Mouse (Mus musculus) neural tube, embryonic 13.5 days (tissue): ENCODE measurements around the gene Gpx4. TPM values are rescaled to one million over a fixed set of nuclear protein-coding genes. Genes with fewer than 3 reads are reported as not detected.

ENCODE experiments used
- ATAC-seq: fragments of 200-750 bp; cut with Nextera tagmentation; 2 replicates; pipeline ENCODE4 v1.8.0; 2017; ENCODE audit warnings: low read depth, mild to moderate bottlenecking, moderate TSS enrichment, moderate library complexity
- H3K27ac ChIP-seq: fragments of 300-500 bp; sonication (generic); replicated peaks from 2 replicates; pipeline ENCODE4 v1.5.1; 2015; ENCODE audit warnings: moderate library complexity, mild to moderate bottlenecking, inconsistent platforms
- H3K27me3 ChIP-seq: fragments of 300-500 bp; sonication (generic); 2 replicates; pipeline ENCODE4 v1.6.1; 2015; ENCODE audit warnings: mild to moderate bottlenecking, inconsistent platforms
- H3K36me3 ChIP-seq: fragments of 300-500 bp; sonication (generic); 2 replicates; pipeline ENCODE4 v1.6.1; 2015; ENCODE audit warnings: mild to moderate bottlenecking, inconsistent platforms
- H3K4me1 ChIP-seq: fragments of 300-500 bp; sonication (generic); replicated peaks from 2 replicates; pipeline ENCODE4 v1.6.1; 2015; ENCODE audit warnings: inconsistent platforms
- H3K4me2 ChIP-seq: fragments of 300-500 bp; sonication (generic); 2 replicates; pipeline ENCODE4 v1.6.1; 2015; ENCODE audit warnings: inconsistent platforms, mild to moderate bottlenecking, moderate library complexity
- H3K4me3 ChIP-seq: fragments of 300-500 bp; sonication (generic); 2 replicates; pipeline ENCODE4 v1.5.1; 2015; ENCODE audit warnings: mild to moderate bottlenecking, inconsistent platforms
- H3K9ac ChIP-seq: fragments of 300-500 bp; sonication (generic); 2 replicates; pipeline ENCODE4 v1.6.1; 2015; ENCODE audit warnings: moderate library complexity, mild to moderate bottlenecking, inconsistent platforms
- H3K9me3 ChIP-seq: fragments of 300-500 bp; sonication (generic); 2 replicates; pipeline ENCODE4 v1.6.1; 2016; ENCODE audit warnings: inconsistent platforms
- WGBS: fragments of 180-500 bp; shearing (Covaris S2); methylation state at CpG from one replicate; pipeline ENCODE4 v1.1.7; 2015; 5-methylcytosine and 5-hydroxymethylcytosine counted together
- polyA plus RNA-seq: library from polyadenylated mRNA; unstranded; fragments of >200 nt; fragmentation: Nextera tagmentation; extraction: Ambion mirVana; gene quantifications from 2 replicates; pipeline ENCODE4 v1.2.1, GENCODE M21; 2015

Gene Gpx4
- polyA plus RNA-seq, 1 experiment from 2014 or later: 556 TPM

DNA sequence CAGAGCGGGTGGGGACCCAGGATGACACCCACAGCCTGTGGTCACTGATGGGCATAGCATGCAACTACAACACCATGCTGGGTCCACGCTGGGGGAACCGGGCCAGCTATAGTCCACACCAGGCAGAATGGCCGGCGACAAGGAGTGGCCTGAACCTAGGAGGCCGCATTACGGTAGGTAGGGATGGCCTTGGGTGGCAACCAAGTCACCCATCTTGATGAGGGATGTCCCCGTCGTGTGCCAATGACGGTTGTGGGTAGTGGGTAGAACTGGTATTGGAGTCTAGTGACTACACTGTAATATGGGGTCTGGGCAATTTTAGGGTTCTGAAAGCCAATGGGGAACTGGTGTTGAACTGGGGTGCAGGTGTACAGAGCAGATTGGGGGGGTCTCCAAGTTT lies 30.0 kb upstream of the Gpx4 start:
- peaks cover 9% of the 10 kb centered on the region; the same call in 1 of the 2 replicates for H3K4me1 ChIP-seq

DNA sequence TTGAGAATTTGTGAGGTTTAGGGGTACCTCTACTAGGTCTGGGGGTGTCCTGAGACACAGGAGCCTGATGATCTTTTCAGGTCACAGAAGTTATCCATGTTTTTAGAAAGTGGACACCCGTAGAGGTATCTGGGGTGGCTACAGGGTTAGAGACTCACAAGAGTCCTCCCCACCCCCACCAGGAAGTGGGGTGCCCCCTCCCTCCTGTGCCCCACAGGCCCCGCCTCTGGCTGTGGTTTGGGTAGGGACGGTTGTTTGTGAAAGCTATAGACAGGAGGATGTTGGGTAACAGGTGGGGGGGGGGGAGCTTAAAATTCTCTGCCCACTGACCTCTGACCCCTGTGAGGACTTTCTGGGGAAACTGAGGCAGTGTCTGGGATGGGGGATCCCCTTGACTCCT lies 29.6 kb upstream of the Gpx4 start:
- peaks cover 9% of the 10 kb centered on the region; the same call in 1 of the 2 replicates for H3K4me1 ChIP-seq
- H3K4me2 ChIP-seq: no peak overlapping the region
- H3K27me3 ChIP-seq: peaks cover 78% of the 10 kb centered on the region
- ATAC-seq: no peak
- no peaks in the 10 kb centered on the region for H3K9me3 ChIP-seq
- no peak overlapping the region for H3K4me3 ChIP-seq
- no peak overlapping the region for H3K9ac ChIP-seq
- WGBS: 65% methylated on average over 3 of the region's 3 CpGs
- H3K36me3 ChIP-seq: peaks cover 21% of the 10 kb centered on the region; the same call in 1 of the 2 replicates
- H3K27ac ChIP-seq: no peak overlapping the region

More for the DNA sequence above, 30.0 kb upstream of the Gpx4 start:
- no peak for ATAC-seq
- Histone ChIP-seq H3K27me3 (peaks cover 83% of the 10 kb centered on the region), H3K36me3 (peaks cover 26% of the 10 kb centered on the region), H3K27ac (no peak overlapping the region), H3K4me2 (no peak overlapping the region), H3K4me3 (no peak overlapping the region), H3K9me3 (no peaks in the 10 kb centered on the region), H3K9ac (no peak overlapping the region)
- 89% methylated on average over 10 of the region's 10 CpGs for WGBS

DNA sequence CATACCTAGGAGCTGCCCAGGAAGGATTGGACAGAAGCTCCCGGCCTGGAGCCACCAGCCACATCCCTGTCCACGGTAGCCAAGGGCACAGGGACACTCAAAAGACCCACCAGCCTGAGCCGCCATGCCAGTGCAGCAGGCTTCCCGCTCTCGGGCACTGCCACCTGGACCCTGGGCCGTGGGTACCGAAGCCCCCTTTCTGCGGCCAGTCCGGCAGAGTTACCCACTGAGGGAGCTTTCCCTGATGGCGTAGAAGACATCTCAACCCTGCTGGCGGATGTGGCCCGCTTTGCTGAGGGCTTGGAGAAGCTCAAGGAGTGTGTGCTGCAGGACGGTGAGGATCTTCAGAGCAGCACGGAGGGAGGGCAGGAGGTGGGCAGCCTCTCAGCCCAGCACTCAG lies 29.2 kb upstream of the Gpx4 start:
- H3K4me2 ChIP-seq: no peak overlapping the region
- H3K4me3 ChIP-seq: no peak overlapping the region

DNA sequence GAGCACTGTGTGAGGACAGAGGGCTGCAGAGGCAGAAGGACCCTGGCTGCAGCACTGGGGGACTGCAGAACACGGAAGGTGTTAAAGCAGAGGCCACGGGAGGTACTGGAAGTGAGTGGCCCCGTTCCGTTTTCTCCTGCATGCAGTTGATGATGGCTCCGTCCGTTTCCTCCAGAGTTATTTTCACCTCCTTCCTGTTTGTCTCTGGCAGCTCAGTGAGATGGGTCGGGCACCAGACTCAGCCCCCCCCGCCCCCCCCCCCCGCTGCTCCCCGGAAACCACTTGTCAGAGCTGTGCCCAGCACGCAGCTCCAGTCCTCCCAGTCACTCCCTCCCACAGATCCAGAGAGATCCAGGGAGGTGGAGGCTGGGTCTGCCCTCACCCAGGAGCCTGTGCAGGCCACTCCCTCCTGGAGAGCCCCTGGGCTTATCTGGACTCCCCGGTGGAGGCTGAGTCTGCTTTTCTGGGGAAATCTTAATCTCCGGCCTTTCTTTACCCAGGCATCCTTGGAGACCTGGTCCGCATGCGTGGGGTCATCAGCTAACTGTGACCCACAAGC lies 28.1 kb upstream of the Gpx4 start:
- Histone ChIP-seq H3K4me1 (peaks cover 9% of the 10 kb centered on the region; the same call in 1 of the 2 replicates), H3K36me3 (0 out of 2 replicates have a peak, but pooled peaks cover 8% of the 10 kb centered on the region), H3K9ac (no peak overlapping the region), H3K4me2 (peak overlapping the region; percentile 21; the same call in 1 of the 2 replicates), H3K4me3 (no peak overlapping the region), H3K27me3 (peaks cover 64% of the 10 kb centered on the region), H3K9me3 (no peaks in the 10 kb centered on the region), H3K27ac (no peak overlapping the region)
- 5% methylated on average over 15 of the region's 15 CpGs for WGBS
- no peak for ATAC-seq

More for the DNA sequence above, 29.2 kb upstream of the Gpx4 start:
- ATAC-seq: no peak
- peaks cover 74% of the 10 kb centered on the region for H3K27me3 ChIP-seq
- no peak overlapping the region for H3K27ac ChIP-seq
- peaks cover 9% of the 10 kb centered on the region; the same call in 1 of the 2 replicates for H3K4me1 ChIP-seq
- no peak overlapping the region for H3K9ac ChIP-seq
- H3K36me3 ChIP-seq: peaks cover 17% of the 10 kb centered on the region; the same call in 1 of the 2 replicates
- no peaks in the 10 kb centered on the region for H3K9me3 ChIP-seq
- WGBS: 82% methylated on average over 14 of the region's 14 CpGs

DNA sequence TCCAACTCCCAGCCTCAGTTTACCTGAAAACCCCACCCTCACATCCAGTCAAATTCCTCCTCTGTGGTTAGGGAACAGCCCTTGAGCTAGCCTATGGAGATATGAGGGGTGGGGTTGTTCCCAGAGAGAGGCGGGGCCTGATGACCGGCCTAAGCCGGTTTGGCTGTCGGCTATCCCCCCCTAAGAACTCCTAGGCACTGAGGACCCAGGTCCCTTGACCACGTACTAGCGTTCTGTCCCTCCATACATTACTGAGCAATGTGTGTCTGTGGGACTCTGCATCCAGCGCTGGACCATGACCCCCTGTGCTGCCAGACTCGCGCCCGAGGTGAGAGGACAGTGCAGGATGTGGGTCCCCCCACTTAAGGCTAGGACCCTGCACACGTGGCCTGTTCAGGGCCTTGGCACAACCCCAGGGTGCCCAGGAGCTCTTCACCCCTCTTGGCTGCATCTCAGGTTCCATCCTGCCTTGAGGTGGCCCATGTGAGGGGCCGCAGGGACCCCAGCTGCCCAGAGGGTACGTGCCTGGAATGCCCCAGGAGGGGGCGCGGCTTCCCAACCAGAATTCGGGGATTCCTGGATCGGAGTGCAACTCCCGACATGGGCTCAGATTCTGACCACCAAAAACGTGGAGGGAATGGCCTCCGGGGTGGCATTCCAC lies 27.4 kb upstream of the Gpx4 start:
- peak overlapping the region; percentile 37 for H3K4me2 ChIP-seq
- ATAC-seq: no peak; the same call in 1 of the 2 replicates
- H3K36me3 ChIP-seq: 0 out of 2 replicates have a peak, but pooled peaks cover 8% of the 10 kb centered on the region
- no peak overlapping the region for H3K27ac ChIP-seq
- H3K9ac ChIP-seq: 0 out of 2 replicates have a peak overlapping the region, but pooled peaks have one; percentile 17
- 7% methylated on average over 20 of the region's 20 CpGs for WGBS
- peaks cover 9% of the 10 kb centered on the region; the same call in 1 of the 2 replicates for H3K4me1 ChIP-seq
- H3K9me3 ChIP-seq: no peaks in the 10 kb centered on the region
- H3K4me3 ChIP-seq: 0 out of 2 replicates have a peak overlapping the region, but pooled peaks have one; percentile 8
- peaks cover 56% of the 10 kb centered on the region for H3K27me3 ChIP-seq

DNA sequence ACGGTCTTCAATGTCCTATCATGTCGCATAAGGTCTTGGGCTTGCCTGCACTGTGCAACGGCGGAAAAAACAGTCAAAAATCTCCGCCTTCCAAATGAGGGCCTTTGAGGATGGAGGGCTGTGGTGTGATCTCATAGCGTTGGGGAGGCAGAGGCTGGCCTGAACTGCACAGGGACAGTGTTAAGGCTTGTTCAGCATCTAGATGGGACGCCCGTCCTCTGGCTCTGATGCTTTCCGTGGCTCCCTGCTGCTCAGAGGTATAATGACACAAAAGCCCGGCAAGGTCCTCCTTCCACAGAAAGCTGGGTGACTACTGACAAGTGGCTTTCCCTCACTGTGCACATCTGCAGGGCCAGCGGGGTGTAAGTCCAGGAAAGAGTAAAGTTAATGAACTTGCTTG lies 26.8 kb upstream of the Gpx4 start:
- Histone ChIP-seq H3K27me3 (peaks cover 50% of the 10 kb centered on the region), H3K27ac (no peak overlapping the region), H3K36me3 (0 out of 2 replicates have a peak, but pooled peaks cover 3% of the 10 kb centered on the region), H3K9ac (0 out of 2 replicates have a peak overlapping the region, but pooled peaks have one; percentile 17), H3K9me3 (no peaks in the 10 kb centered on the region), H3K4me2 (peak overlapping the region; percentile 37), H3K4me3 (0 out of 2 replicates have a peak overlapping the region, but pooled peaks have one; percentile 8), H3K4me1 (peaks cover 9% of the 10 kb centered on the region; the same call in 1 of the 2 replicates)
- WGBS: 30% methylated on average over 11 of the region's 11 CpGs
- ATAC-seq: no peak

DNA sequence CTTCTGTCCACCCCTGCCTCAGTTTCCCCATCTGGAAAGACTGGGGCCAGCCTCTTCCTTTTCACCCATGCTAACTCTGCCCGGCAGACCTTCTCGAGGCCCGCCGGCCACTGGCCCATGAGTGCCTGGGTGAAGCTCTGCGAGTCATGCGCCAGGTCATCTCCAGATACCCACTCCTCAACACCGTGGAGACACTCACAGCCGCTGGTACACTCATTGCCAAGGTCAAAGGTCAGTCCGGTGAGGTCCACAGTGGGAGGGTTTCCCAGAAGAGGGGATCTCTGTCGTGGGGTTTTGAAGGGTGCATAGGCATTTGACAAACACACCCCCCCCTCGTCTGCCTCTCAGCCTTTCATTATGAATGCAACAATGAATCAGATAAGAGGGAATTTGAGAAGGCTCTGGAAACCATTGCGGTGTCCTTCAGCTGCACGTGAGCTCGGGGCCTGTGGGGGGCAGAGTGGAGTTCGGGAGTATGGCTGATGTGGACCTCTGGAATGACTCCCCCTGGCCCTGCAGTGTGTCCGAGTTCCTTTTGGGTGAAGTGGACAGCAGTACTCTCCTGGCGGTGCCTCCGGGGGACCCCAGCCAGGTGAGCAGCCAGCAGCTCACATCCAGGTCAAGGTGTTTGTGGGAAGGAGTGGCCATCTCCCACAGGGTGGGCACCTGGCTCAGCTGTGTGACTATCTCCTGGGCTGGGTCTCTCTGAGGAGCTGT lies 26.2 kb upstream of the Gpx4 start:
- no peak for ATAC-seq
- H3K36me3 ChIP-seq: no peaks in the 10 kb centered on the region
- H3K27ac ChIP-seq: no peak overlapping the region
- H3K4me1 ChIP-seq: peaks cover 9% of the 10 kb centered on the region; the same call in 1 of the 2 replicates
- no peak overlapping the region for H3K4me2 ChIP-seq
- 84% methylated on average over 18 of the region's 18 CpGs for WGBS
- no peak overlapping the region for H3K9ac ChIP-seq
- H3K27me3 ChIP-seq: peaks cover 44% of the 10 kb centered on the region
- no peaks in the 10 kb centered on the region for H3K9me3 ChIP-seq
- no peak overlapping the region for H3K4me3 ChIP-seq

DNA sequence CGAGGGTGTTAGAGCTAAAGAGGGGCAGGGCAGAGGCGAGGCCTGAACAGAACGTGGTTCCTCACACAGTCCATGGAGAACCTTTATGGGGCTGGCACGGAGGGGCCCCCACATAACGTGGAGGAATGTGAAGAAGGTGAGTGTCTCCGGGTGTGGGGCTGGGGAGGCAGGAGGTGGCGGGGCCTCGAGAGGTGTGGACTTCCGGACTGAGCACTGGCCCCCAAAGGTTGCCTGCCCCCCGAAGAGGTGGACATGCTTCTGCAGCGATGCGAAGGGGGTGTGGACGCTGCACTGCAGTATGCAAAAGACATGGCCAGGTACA lies 25.7 kb upstream of the Gpx4 start:
- H3K4me3 ChIP-seq: no peak overlapping the region
- 90% methylated on average over 13 of the region's 13 CpGs for WGBS
- H3K4me1 ChIP-seq: peaks cover 9% of the 10 kb centered on the region; the same call in 1 of the 2 replicates
- no peak overlapping the region for H3K27ac ChIP-seq
- no peak for ATAC-seq
- H3K9me3 ChIP-seq: no peaks in the 10 kb centered on the region
- H3K27me3 ChIP-seq: peaks cover 39% of the 10 kb centered on the region
- no peak overlapping the region for H3K4me2 ChIP-seq
- H3K9ac ChIP-seq: no peak overlapping the region
- no peaks in the 10 kb centered on the region for H3K36me3 ChIP-seq

DNA sequence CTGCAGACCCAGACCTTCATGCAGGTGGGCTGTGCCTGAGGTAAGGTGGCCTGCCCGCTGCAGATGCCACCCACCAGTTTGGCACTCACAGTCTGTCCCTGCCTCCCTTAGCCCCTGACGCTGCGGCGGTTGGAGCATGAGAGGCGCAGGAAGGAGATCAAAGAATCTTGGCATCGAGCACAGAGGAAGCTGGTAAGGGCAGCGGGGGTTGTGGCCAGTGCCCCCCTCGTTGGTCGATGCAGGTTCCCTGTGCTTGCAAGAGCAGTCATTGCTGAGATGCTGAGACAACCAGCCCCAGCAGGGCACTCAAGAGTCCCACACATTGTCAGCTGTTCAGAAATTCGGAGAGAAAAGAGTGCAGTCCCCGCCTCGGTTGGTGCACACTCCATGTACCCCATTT lies 24.8 kb upstream of the Gpx4 start:
- Histone ChIP-seq H3K4me2 (no peak overlapping the region), H3K4me3 (no peak overlapping the region), H3K9me3 (no peaks in the 10 kb centered on the region), H3K27ac (no peak overlapping the region), H3K4me1 (peaks cover 9% of the 10 kb centered on the region; the same call in 1 of the 2 replicates), H3K27me3 (peaks cover 31% of the 10 kb centered on the region), H3K36me3 (no peaks in the 10 kb centered on the region), H3K9ac (no peak overlapping the region)
- WGBS: 94% methylated on average over 12 of the region's 12 CpGs
- no peak for ATAC-seq

DNA sequence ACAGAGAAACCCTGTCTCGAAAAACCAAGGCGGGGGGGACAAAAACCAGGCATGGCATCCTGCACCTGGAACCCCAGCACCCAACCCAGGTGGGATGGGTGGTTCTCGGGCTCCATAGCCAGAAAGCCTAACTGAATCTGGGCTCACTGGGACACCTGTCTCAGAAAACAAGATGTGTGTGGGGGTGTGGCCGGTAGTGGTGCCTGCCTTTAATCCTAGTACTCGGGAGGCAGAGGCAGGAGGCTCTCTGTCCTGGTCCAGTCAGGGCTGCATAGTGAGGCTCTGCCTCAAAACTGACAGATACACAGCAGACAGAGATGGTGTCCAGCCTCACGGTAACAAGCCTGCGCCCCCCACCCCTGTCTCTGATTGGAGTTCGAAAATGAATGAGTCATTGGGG lies 24.2 kb upstream of the Gpx4 start:
- WGBS: 92% methylated on average over 8 of the region's 8 CpGs
- no peak for ATAC-seq
- H3K9ac ChIP-seq: no peak overlapping the region

DNA sequence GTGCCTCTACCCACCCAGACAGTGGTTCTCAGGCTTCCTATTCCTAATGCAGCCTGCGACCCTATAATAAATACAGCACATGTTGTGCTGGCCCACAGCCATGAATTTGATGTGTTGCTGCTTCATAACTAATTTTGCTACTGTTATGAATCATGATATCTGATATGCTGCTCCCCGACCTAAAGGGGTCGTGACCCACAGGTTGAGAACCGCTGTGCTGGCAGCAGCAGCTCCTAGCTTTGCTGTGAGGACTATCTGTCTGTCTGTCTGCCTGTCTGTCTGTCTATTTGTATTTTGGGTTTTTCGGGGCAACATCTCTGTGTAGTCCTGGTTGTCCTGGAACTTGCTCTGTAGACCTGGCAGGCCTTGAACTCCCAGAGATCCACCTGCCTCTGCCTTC lies 23.2 kb upstream of the Gpx4 start:
- no peak overlapping the region for H3K27ac ChIP-seq
- 89% methylated on average over 5 of the region's 5 CpGs for WGBS
- peaks cover 20% of the 10 kb centered on the region for H3K27me3 ChIP-seq
- H3K36me3 ChIP-seq: no peaks in the 10 kb centered on the region
- no peak for ATAC-seq
- H3K4me2 ChIP-seq: no peak overlapping the region
- H3K9me3 ChIP-seq: no peaks in the 10 kb centered on the region
- no peak overlapping the region for H3K9ac ChIP-seq
- peaks cover 9% of the 10 kb centered on the region; the same call in 1 of the 2 replicates for H3K4me1 ChIP-seq
- no peak overlapping the region for H3K4me3 ChIP-seq

More for the DNA sequence above, 24.2 kb upstream of the Gpx4 start:
- Histone ChIP-seq H3K4me2 (no peak overlapping the region), H3K27me3 (peaks cover 25% of the 10 kb centered on the region), H3K36me3 (no peaks in the 10 kb centered on the region), H3K9me3 (no peaks in the 10 kb centered on the region), H3K4me3 (no peak overlapping the region), H3K27ac (no peak overlapping the region), H3K4me1 (peaks cover 9% of the 10 kb centered on the region; the same call in 1 of the 2 replicates)
